Mouse (Mus musculus) kidney, embryonic 14.5 days (tissue): ENCODE results near the gene Tnfsf18. TPM values are rescaled to one million over a fixed set of nuclear protein-coding genes. Genes with fewer than 3 reads are reported as not detected.

Experiments used
- ATAC-seq: fragments of 200-750 bp; cut with Nextera tagmentation; 2 replicates; pipeline ENCODE4 v1.8.0; 2017; ENCODE audit warnings: moderate number of reproducible peaks, mild to moderate bottlenecking, moderate TSS enrichment, moderate library complexity; ENCODE audit not compliant: low FRiP score, low TSS enrichment
- H3K27ac ChIP-seq: fragments of 300-500 bp; sonication (generic); 2 replicates; pipeline ENCODE4 v1.5.1; 2014; ENCODE audit warnings: low read depth, mild to moderate bottlenecking, low read length, moderate library complexity, mixed read lengths
- H3K27me3 ChIP-seq: fragments of 300-500 bp; sonication (generic); 2 replicates; pipeline ENCODE4 v1.6.1; 2014; ENCODE audit warnings: mild to moderate bottlenecking, low read length; ENCODE audit not compliant: control insufficient read depth, insufficient read depth
- H3K36me3 ChIP-seq: fragments of 300-500 bp; sonication (generic); 2 replicates; pipeline ENCODE4 v1.6.1; 2014; ENCODE audit warnings: low read length, mixed read lengths; ENCODE audit not compliant: control insufficient read depth, insufficient read depth
- H3K4me1 ChIP-seq: fragments of 300-500 bp; sonication (generic); 2 replicates; pipeline ENCODE4 v1.6.1; 2014; ENCODE audit warnings: low read length, mixed read lengths; ENCODE audit not compliant: control insufficient read depth, insufficient read depth
- H3K4me2 ChIP-seq: fragments of 300-500 bp; sonication (generic); replicated peaks from 2 replicates; pipeline ENCODE4 v1.6.1; 2014; ENCODE audit warnings: low read depth, mild to moderate bottlenecking, low read length
- H3K4me3 ChIP-seq: fragments of 300-500 bp; sonication (generic); 2 replicates; pipeline ENCODE4 v1.5.1; 2014; ENCODE audit warnings: mild to moderate bottlenecking, low read length
- H3K9ac ChIP-seq: fragments of 300-500 bp; sonication (generic); 2 replicates; pipeline ENCODE4 v1.6.1; 2014; ENCODE audit warnings: low read depth, mild to moderate bottlenecking, low read length, moderate library complexity
- H3K9me3 ChIP-seq: fragments of 300-500 bp; sonication (generic); 2 replicates; pipeline ENCODE4 v1.6.1; 2016; ENCODE audit warnings: low read length; ENCODE audit not compliant: control insufficient read depth
- WGBS: fragments of 180-500 bp; shearing (Covaris S2); extraction: QIAGEN DNeasy Blood & Tissue Kit; methylation state at CpG from one replicate; pipeline ENCODE4 v1.1.7; 2014; 5-methylcytosine and 5-hydroxymethylcytosine counted together
- polyA plus RNA-seq: library from polyadenylated mRNA; unstranded; fragments of >200 nt; fragmentation: Nextera tagmentation; extraction: Ambion mirVana; gene quantifications from 2 replicates; pipeline ENCODE4 v1.2.1, GENCODE M21; 2014

The Tnfsf18 gene
- polyA plus RNA-seq, 1 experiment from 2014 or later: not detected

- no peaks in the 10 kb centered on the region for H3K9me3 ChIP-seq
- H3K27ac ChIP-seq: no peak overlapping the region
- H3K4me3 ChIP-seq: no peak overlapping the region
- H3K4me2 ChIP-seq: no peak overlapping the region
- no peaks in the 10 kb centered on the region for H3K27me3 ChIP-seq
- no peak for ATAC-seq
- H3K4me1 ChIP-seq: no peaks in the 10 kb centered on the region
- H3K9ac ChIP-seq: no peak overlapping the region
- H3K36me3 ChIP-seq: no peaks in the 10 kb centered on the region
- WGBS: 88% methylated on average over 7 of the region's 7 CpGs
Observed at GRCm38 (mm10) chr1:161491766-161492165, 2.7 kb upstream of the Tnfsf18 start.

- no peak for ATAC-seq
- Histone ChIP-seq H3K9ac (no peak overlapping the region), H3K4me3 (no peak overlapping the region), H3K4me1 (no peaks in the 10 kb centered on the region), H3K27ac (no peak overlapping the region), H3K27me3 (no peaks in the 10 kb centered on the region), H3K4me2 (no peak overlapping the region), H3K9me3 (no peaks in the 10 kb centered on the region), H3K36me3 (no peaks in the 10 kb centered on the region)
- 61% methylated on average over 7 of the region's 7 CpGs for WGBS
Observed at GRCm38 (mm10) chr1:161496866-161497645, 2.6 kb downstream of the Tnfsf18 start.

DNA sequence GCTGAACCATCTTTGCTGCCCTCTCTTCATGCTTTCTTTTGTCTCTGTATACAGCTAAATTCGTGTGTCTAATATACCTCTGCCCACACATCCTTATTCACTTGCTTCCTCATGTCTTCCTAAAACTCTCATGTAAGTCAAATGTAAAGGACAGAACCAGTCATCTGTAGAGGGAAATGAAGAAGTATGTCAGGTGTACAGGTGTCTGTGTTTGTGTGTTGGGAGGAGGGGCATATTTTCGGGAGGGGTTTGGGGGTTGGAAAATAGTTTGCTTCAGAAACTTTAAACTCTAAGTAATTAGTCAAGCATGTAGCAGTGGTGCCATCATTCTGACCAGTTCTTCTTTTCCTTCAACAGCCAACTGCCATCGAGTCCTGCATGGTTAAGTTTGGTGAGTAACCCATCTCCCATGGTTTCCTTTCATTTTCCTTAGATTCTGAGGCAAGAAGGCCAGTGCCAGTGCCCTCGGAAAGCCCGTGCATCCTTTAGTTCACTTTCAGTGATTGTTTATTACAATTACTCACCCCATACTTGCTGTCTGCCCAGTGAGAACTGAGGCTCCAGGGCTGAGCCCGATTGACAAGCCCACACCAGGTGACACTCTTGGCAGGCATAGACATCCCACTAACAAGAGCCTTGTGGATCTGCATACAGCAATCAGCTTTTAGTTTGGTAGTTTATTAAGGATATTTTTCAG, 5.8 kb downstream of the Tnfsf18 start:
- no peaks in the 10 kb centered on the region for H3K9me3 ChIP-seq
- no peak overlapping the region for H3K4me3 ChIP-seq
- no peak overlapping the region for H3K9ac ChIP-seq
- 88% methylated on average over 6 of the region's 6 CpGs for WGBS
- no peaks in the 10 kb centered on the region for H3K27me3 ChIP-seq
- no peak overlapping the region for H3K27ac ChIP-seq
- H3K4me2 ChIP-seq: no peak overlapping the region
- no peaks in the 10 kb centered on the region for H3K36me3 ChIP-seq
- no peak for ATAC-seq
- no peaks in the 10 kb centered on the region for H3K4me1 ChIP-seq

GRCm38 (mm10) chr1:161500811-161501146, 6.3 kb downstream of the Tnfsf18 start:
- Histone ChIP-seq H3K4me2 (no peak overlapping the region), H3K9me3 (no peaks in the 10 kb centered on the region), H3K4me1 (no peaks in the 10 kb centered on the region), H3K27me3 (no peaks in the 10 kb centered on the region), H3K36me3 (no peaks in the 10 kb centered on the region), H3K4me3 (no peak overlapping the region), H3K27ac (no peak overlapping the region), H3K9ac (no peak overlapping the region)
- 81% methylated on average over 4 of the region's 4 CpGs for WGBS
- no peak for ATAC-seq

DNA sequence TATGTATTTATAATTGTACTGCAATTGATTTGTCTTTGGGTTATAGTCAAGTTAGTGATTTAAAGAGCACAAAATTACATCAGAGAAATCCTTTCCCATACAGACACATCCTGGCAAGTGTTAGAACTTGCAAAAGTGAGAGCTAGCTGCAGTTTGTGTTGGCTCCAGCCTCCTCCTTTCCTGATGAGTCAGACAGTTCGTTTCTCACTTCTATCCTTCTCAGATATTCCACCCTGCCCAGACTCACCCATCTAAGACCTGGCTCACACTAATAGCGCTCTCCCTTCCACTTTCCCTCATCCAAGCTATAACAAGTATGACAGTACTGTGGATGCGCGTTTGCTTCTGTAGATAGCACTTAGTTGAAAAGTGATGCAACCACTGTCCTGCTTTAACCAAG, 11.9 kb downstream of the Tnfsf18 start:
- no peaks in the 10 kb centered on the region for H3K36me3 ChIP-seq
- no peak for ATAC-seq
- H3K27ac ChIP-seq: no peak overlapping the region
- H3K4me3 ChIP-seq: no peak overlapping the region
- no peak overlapping the region for H3K4me2 ChIP-seq
- no peaks in the 10 kb centered on the region for H3K27me3 ChIP-seq
- 86% methylated on average over 4 of the region's 4 CpGs for WGBS
- no peaks in the 10 kb centered on the region for H3K4me1 ChIP-seq
- no peaks in the 10 kb centered on the region for H3K9me3 ChIP-seq
- H3K9ac ChIP-seq: no peak overlapping the region

DNA sequence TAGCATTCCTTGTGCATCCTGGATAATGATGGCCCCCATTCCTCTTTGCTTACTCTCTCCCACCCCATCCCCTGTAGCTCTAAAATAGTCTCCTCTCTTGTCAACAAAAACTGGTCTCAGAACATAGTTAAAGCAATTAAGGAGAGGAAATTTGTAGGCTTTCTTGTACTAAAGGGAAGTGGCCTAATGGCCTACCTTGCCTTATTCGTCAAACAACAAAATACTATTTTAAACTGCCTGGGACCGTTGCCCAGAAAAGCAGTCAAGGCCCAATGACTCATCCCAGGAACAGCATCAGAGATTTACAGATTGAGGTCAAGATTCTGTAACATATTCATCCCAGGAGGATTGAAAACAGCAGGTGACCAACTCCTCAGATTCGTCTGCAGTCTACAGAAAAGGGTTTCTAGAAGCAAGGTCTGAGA, 13.2 kb downstream of the Tnfsf18 start:
- peak; percentile 66; the same call in 1 of the 2 replicates for ATAC-seq
- no peak overlapping the region; the same call in 1 of the 2 replicates for H3K27ac ChIP-seq
- H3K27me3 ChIP-seq: no peaks in the 10 kb centered on the region
- H3K4me1 ChIP-seq: no peaks in the 10 kb centered on the region
- 32% methylated on average over 3 of the region's 3 CpGs for WGBS
- no peak overlapping the region for H3K4me2 ChIP-seq
- no peaks in the 10 kb centered on the region for H3K9me3 ChIP-seq
- H3K36me3 ChIP-seq: no peaks in the 10 kb centered on the region
- no peak overlapping the region for H3K9ac ChIP-seq
- H3K4me3 ChIP-seq: no peak overlapping the region

GRCm38 (mm10) chr1:161517355-161517754, 22.9 kb downstream of the Tnfsf18 start:
- Histone ChIP-seq H3K4me1 (no peaks in the 10 kb centered on the region), H3K9ac (no peak overlapping the region), H3K4me2 (no peak overlapping the region), H3K9me3 (no peaks in the 10 kb centered on the region), H3K27me3 (no peaks in the 10 kb centered on the region), H3K36me3 (no peaks in the 10 kb centered on the region), H3K4me3 (no peak overlapping the region), H3K27ac (no peak overlapping the region)
- ATAC-seq: no peak
- 83% methylated on average over 3 of the region's 3 CpGs for WGBS

DNA sequence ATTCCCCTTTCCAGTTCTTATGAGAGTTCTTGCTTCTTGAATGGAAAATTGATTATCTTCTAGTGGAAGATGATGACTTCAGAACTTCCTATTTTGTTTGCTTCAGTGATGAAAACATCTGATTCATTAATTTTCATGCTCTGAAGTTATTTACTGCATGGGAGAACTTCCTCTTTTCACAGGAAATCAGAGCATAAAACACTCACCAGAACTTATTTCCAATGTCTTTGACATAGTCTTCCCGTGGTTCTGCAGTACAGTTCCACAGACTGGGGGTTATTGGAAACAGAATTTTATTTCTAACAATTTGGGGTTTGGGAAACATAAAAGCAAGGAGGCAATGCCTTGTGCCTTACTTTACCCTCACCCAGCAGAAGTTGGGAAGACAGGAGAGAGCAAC, 25.8 kb downstream of the Tnfsf18 start:
- Histone ChIP-seq H3K27ac (no peak overlapping the region), H3K9me3 (no peaks in the 10 kb centered on the region), H3K4me3 (no peak overlapping the region), H3K4me1 (no peaks in the 10 kb centered on the region), H3K27me3 (no peaks in the 10 kb centered on the region), H3K36me3 (no peaks in the 10 kb centered on the region), H3K9ac (no peak overlapping the region), H3K4me2 (no peak overlapping the region)
- no peak for ATAC-seq
- WGBS: 68% methylated on average over 1 of the region's 1 CpGs

GRCm38 (mm10) chr1:161528173-161528572, 33.7 kb downstream of the Tnfsf18 start:
- H3K36me3 ChIP-seq: no peaks in the 10 kb centered on the region
- no peak overlapping the region for H3K4me2 ChIP-seq
- ATAC-seq: no peak

More at GRCm38 (mm10) chr1:161528173-161528572, 33.7 kb downstream of the Tnfsf18 start:
- Histone ChIP-seq H3K4me3 (no peak overlapping the region), H3K27me3 (no peaks in the 10 kb centered on the region), H3K4me1 (no peaks in the 10 kb centered on the region), H3K9me3 (peaks cover 4% of the 10 kb centered on the region; the same call in 1 of the 2 replicates), H3K27ac (no peak overlapping the region), H3K9ac (no peak overlapping the region)
- WGBS: 92% methylated on average over 1 of the region's 1 CpGs
